Mouse (Mus musculus): ENCODE data around the gene Atxn1l.

- no peak for TF ChIP-seq POLR2A (IDR thresholded peaks at IDR 0.05; ENCODE audit: extremely low read depth, insufficient read depth, low read length)
- TF ChIP-seq CTCF (IDR thresholded peaks at IDR 0.05; ENCODE audit: extremely low read depth, insufficient read depth, low read length) = no peak
Observed at GRCm38 (mm10) chr8:109747468-109748199, 10.1 kb upstream of the Atxn1l start.

Measured in cortical plate, adult 2 months (tissue).